Mouse (Mus musculus): ENCODE data around the gene Gpcpd1.

GRCm38 (mm10) chr2:132513371-132514181, 74.0 kb downstream of the Gpcpd1 start:
- TF ChIP-seq POLR2A (IDR thresholded peaks at IDR 0.05; ENCODE audit: low read depth, low read length): no peak
- no peak for TF ChIP-seq CTCF (IDR thresholded peaks at IDR 0.05; ENCODE audit: extremely low read depth, insufficient read length, insufficient replicate concordance, low read depth, low read length)

All from small intestine, adult 2 months (tissue).